ENCODE assay signal across 23 mouse cellular contexts in genomic region chr15:85985601-85986000, GRCm38 (mm10).
"Had no signal": no experiment of that assay in that cellular context is flagged by ENCODE, and none has a peak within 500 bp of the region (broad histone marks: within the 10 kb centered on the region; RNA-seq: fewer than 3 reads in every experiment).

No protein-coding gene starts in this region.

- H3K9me3 ChIP-seq: limb, embryonic 12.5 days; limb, embryonic 15.5 days; liver, embryonic 13.5 days; neural tube, embryonic 12.5 days; neural tube, embryonic 15.5 days had no signal

- H3K4me2 ChIP-seq: limb, embryonic 12.5 days; limb, embryonic 15.5 days; liver, embryonic 13.5 days; midbrain, embryonic 11.5 days; neural tube, embryonic 12.5 days; neural tube, embryonic 15.5 days had no signal

- DNase-seq: kidney, adult 2 months; kidney, postnatal 25 days; layer of hippocampus, adult 9-11 months; liver, embryonic 13.5 days; lung, adult 2 months; lung, postnatal 14 days; lung, postnatal 4 days; midbrain, embryonic 14.5 days; right cerebral cortex, adult 18-20 months; right cerebral cortex, postnatal 14 days; right cerebral cortex, postnatal 4 days; thymus, adult 2 months; thymus, postnatal 14 days; thymus, postnatal 4 days had no signal

- H3K27ac ChIP-seq: kidney, postnatal 0 days; layer of hippocampus, adult 2 months; left cerebral cortex, adult 2 months; limb, embryonic 12.5 days; limb, embryonic 15.5 days; liver, embryonic 13.5 days; neural tube, embryonic 12.5 days; neural tube, embryonic 15.5 days; stomach, postnatal 0 days had no signal

- H3K36me3 ChIP-seq: limb, embryonic 12.5 days; limb, embryonic 15.5 days; liver, embryonic 13.5 days; neural tube, embryonic 12.5 days; neural tube, embryonic 15.5 days had no signal

- H3K4me3 ChIP-seq: layer of hippocampus, adult 2 months; left cerebral cortex, adult 2 months; limb, embryonic 12.5 days; limb, embryonic 15.5 days; liver, embryonic 13.5 days; neural tube, embryonic 12.5 days; neural tube, embryonic 15.5 days had no signal

- H3K27me3 ChIP-seq: limb, embryonic 12.5 days; limb, embryonic 15.5 days; neural tube, embryonic 12.5 days; neural tube, embryonic 15.5 days had no signal

- H3K9ac ChIP-seq: limb, embryonic 12.5 days; limb, embryonic 15.5 days; liver, embryonic 13.5 days; neural tube, embryonic 12.5 days; neural tube, embryonic 15.5 days had no signal

- H3K4me1 ChIP-seq: neural tube, embryonic 15.5 days had no signal
